Mouse (Mus musculus) heart, postnatal 25 days (tissue): ENCODE data around the gene Adh5. TPM values are rescaled to one million over a fixed set of nuclear protein-coding genes. Genes with fewer than 3 reads are reported as not detected.

ENCODE experiments used
- DNase-seq: peaks from one replicate; pipeline ENCODE4 v3.0.0; 2022; ENCODE audit warnings: low spot score
- intact Hi-C: fragments of 180-260 bp; cut with DNase I; formaldehyde crosslinking; loops from one replicate; pipeline ENCODE4 v1.15.1; 2025
- total RNA-seq, 2 experiments: library from RNA; stranded (reverse); gene quantifications; 2 replicates each; pipeline ENCODE4 v1.2.3; 2021

The Adh5 gene
- 10 to 100 TPM; 89.9 to 90.2 TPM for total RNA-seq

GRCm38 (mm10) chr3:138442612-138443464 lies at the start of gene Adh5:
TSS of gene Adh5 (plus strand) at chr3:138443093.
- peak; percentile 82 for DNase-seq
- intact Hi-C loops = loop anchor here (2.0 kb wide), 2 partner anchors 46 to 86 kb away; partner anchors contain the start of gene Metap1

- intact Hi-C loops = loop anchor here (1.0 to 10.0 kb wide), 3 partner anchors 100 to 182 kb away; no protein-coding TSS in a partner anchor
- DNase-seq = no peak
These were observed 38.0 kb upstream of the Adh5 start for GRCm38 (mm10) chr3:138404872-138405271.

- no peak for DNase-seq
These were observed 37.6 kb upstream of the Adh5 start for GRCm38 (mm10) chr3:138405341-138405740.

GRCm38 (mm10) chr3:138405840-138406239 lies 37.1 kb upstream of the Adh5 start:
- no peak for DNase-seq
- intact Hi-C loops = loop anchor here (1.0 to 10.0 kb wide), 4 partner anchors 101 to 207 kb away; no protein-coding TSS in a partner anchor

More at GRCm38 (mm10) chr3:138405341-138405740, 37.6 kb upstream of the Adh5 start:
- intact Hi-C loops = loop anchor here (1.0 to 10.0 kb wide), 3 partner anchors 101 to 182 kb away; no protein-coding TSS in a partner anchor

- DNase-seq = no peak
- intact Hi-C loops = loop anchor here (2.0 to 10.0 kb wide), 2 partner anchors 103 to 209 kb away; no protein-coding TSS in a partner anchor
These were observed 35.0 kb upstream of the Adh5 start for GRCm38 (mm10) chr3:138407920-138408319.

GRCm38 (mm10) chr3:138409585-138409984 lies 33.3 kb upstream of the Adh5 start:
- intact Hi-C loops = loop anchor here (10.0 kb wide), 1 partner anchor 105 kb away; no protein-coding TSS in a partner anchor
- DNase-seq = no peak

GRCm38 (mm10) chr3:138410211-138410610 lies 32.7 kb upstream of the Adh5 start:
- intact Hi-C loops = no loop called here
- no peak for DNase-seq

GRCm38 (mm10) chr3:138415121-138415690 lies 27.7 kb upstream of the Adh5 start, which contains the start of gene Adh4:
TSS of gene Adh4 (plus strand) at chr3:138415466.
- intact Hi-C loops = no loop called here

GRCm38 (mm10) chr3:138419369-138419768 lies 23.5 kb upstream of the Adh5 start:
- intact Hi-C loops = no loop called here
- DNase-seq = no peak

More at GRCm38 (mm10) chr3:138415121-138415690, 27.7 kb upstream of the Adh5 start, which contains the start of gene Adh4:
- DNase-seq = no peak

GRCm38 (mm10) chr3:138420385-138420784 lies 22.5 kb upstream of the Adh5 start:
- intact Hi-C loops = no loop called here
- DNase-seq = no peak

GRCm38 (mm10) chr3:138423664-138424063 lies 19.2 kb upstream of the Adh5 start:
- DNase-seq = no peak
- intact Hi-C loops = no loop called here

GRCm38 (mm10) chr3:138424247-138424646 lies 18.6 kb upstream of the Adh5 start:
- intact Hi-C loops = no loop called here
- no peak for DNase-seq

- intact Hi-C loops = no loop called here
- DNase-seq = no peak
These were observed 12.4 kb upstream of the Adh5 start for GRCm38 (mm10) chr3:138430360-138430976.

GRCm38 (mm10) chr3:138431835-138432234 lies 11.1 kb upstream of the Adh5 start:
- intact Hi-C loops = loop anchor here (1.0 kb wide), 2 partner anchors 209 to 234 kb away; no protein-coding TSS in a partner anchor
- DNase-seq = no peak

- intact Hi-C loops = no loop called here
These were observed 4.2 kb upstream of the Adh5 start for GRCm38 (mm10) chr3:138438716-138439115.

GRCm38 (mm10) chr3:138442203-138442602 lies 690 bp upstream of the Adh5 start:
- no peak for DNase-seq
- intact Hi-C loops = loop anchor here (2.0 kb wide), 2 partner anchors 47 to 87 kb away; partner anchors contain the start of gene Metap1

More at GRCm38 (mm10) chr3:138438716-138439115, 4.2 kb upstream of the Adh5 start:
- no peak for DNase-seq

GRCm38 (mm10) chr3:138443465-138443771 lies 525 bp downstream of the Adh5 start:
- DNase-seq = no peak
- intact Hi-C loops = loop anchor here (2.0 kb wide), 2 partner anchors 45 to 85 kb away; partner anchors contain the start of gene Metap1

- intact Hi-C loops = no loop called here
These were observed 5.4 kb downstream of the Adh5 start for GRCm38 (mm10) chr3:138448077-138448860.

GRCm38 (mm10) chr3:138452169-138452568 lies 9.3 kb downstream of the Adh5 start:
- no peak for DNase-seq
- intact Hi-C loops = no loop called here

More at GRCm38 (mm10) chr3:138448077-138448860, 5.4 kb downstream of the Adh5 start:
- DNase-seq = no peak
